Mouse (Mus musculus): ENCODE data around the gene Npy4r. TPM values are rescaled to one million over a fixed set of nuclear protein-coding genes. Genes with fewer than 3 reads are reported as not detected.

Npy4r gene
- polyA plus RNA-seq, 1 experiment from 2014 or later: not detected

GRCm38 (mm10) chr14:34155752-34156151 lies 3.5 kb upstream of the Npy4r start:
- ATAC-seq (ENCODE audit: low read depth) (no peak), DNase-seq (no peak)
- H3K27me3 ChIP-seq: 0 out of 2 replicates have a peak, but pooled peaks cover 5% of the 10 kb centered on the region
- no peak overlapping the region for H3K4me2 ChIP-seq
- H3K9ac ChIP-seq: no peak overlapping the region
- H3K4me1 ChIP-seq (replicated peaks): no peaks in the 10 kb centered on the region
- H3K27ac ChIP-seq: no peak overlapping the region
- H3K9me3 ChIP-seq (replicated peaks): no peaks in the 10 kb centered on the region
- H3K4me3 ChIP-seq (replicated peaks): no peak overlapping the region
- H3K36me3 ChIP-seq: no peaks in the 10 kb centered on the region
- 67% methylated on average over 12 of the region's 12 CpGs for WGBS (ENCODE audit: insufficient replicate concordance)

DNA sequence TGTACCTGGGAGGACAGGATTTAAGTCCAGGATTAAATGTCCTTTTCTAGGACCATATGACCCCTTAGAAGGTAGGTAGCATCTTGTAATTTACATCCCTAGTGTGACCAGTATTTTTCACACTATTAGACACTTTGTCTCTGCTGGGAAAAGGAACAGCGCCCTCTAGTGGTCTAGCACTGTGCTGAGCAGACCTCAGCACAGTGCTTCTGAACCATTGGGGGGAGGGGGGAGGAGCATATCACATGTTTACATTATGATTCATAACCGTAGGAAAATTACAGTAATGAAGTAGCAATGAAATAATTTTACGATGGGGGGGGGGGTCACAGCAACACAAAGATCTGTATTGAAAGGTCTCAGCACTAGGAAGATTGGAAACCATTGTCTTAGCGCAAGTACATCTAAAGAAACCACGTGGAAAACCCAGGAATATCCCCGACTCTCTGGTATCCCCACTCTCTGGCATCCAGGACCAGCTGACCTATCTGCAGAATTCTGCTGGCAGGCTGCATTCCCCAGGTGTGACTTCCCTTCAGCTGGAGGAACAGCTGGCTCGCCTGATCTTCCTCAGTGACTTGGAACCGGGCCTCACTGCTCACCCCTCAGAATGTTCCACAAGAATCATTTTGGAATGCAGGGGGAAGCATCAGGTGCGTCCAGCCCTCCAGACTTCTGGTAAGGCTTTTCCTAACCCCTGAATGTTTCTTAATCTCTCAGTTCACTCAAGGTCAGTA lies 2.5 kb upstream of the Npy4r start:
- no peak for ATAC-seq (ENCODE audit: low read depth)
- no peaks in the 10 kb centered on the region for H3K36me3 ChIP-seq

GRCm38 (mm10) chr14:34142915-34143314 lies 9.4 kb downstream of the Npy4r start:
- Histone ChIP-seq H3K27ac (no peak overlapping the region), H3K27me3 (no peaks in the 10 kb centered on the region), H3K4me1 (replicated peaks) (no peaks in the 10 kb centered on the region), H3K4me2 (no peak overlapping the region), H3K36me3 (no peaks in the 10 kb centered on the region), H3K9ac (no peak overlapping the region), H3K4me3 (replicated peaks) (no peak overlapping the region), H3K9me3 (replicated peaks) (no peaks in the 10 kb centered on the region)
- WGBS (ENCODE audit: insufficient replicate concordance): 83% methylated on average over 10 of the region's 10 CpGs
- no peak for DNase-seq
- no peak for ATAC-seq (ENCODE audit: low read depth)

More for the DNA sequence above, 2.5 kb upstream of the Npy4r start:
- H3K9me3 ChIP-seq (replicated peaks): no peaks in the 10 kb centered on the region
- H3K27me3 ChIP-seq: peaks cover 8% of the 10 kb centered on the region; the same call in 1 of the 2 replicates
- no peak overlapping the region for H3K9ac ChIP-seq
- H3K4me3 ChIP-seq (replicated peaks): no peak overlapping the region
- H3K27ac ChIP-seq: no peak overlapping the region
- DNase-seq: no peak
- H3K4me2 ChIP-seq: no peak overlapping the region
- WGBS (ENCODE audit: insufficient replicate concordance): 44% methylated on average over 9 of the region's 9 CpGs
- H3K4me1 ChIP-seq (replicated peaks): no peaks in the 10 kb centered on the region

DNA sequence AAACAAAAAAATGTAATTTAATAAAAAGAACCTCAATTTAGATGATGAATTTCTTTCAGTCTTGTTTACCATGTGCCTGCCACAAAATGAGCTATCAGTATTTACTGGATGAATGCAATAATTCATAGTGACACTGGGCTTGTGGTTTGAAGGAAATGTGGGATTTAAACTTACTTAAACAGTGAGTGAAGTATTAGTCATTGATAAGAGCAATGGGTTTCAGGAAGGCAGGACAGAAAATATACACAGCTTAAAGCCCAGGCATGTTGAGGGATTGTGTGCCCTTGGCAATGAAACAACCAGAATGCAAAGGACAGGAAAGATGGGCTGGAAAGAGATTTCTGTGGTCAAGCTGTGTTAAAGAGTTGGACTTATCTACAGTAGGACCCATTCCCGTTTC lies 10.0 kb downstream of the Npy4r start:
- DNase-seq (no peak), ATAC-seq (ENCODE audit: low read depth) (no peak)
- Histone ChIP-seq H3K9me3 (replicated peaks) (no peaks in the 10 kb centered on the region), H3K36me3 (no peaks in the 10 kb centered on the region), H3K9ac (no peak overlapping the region), H3K4me3 (replicated peaks) (no peak overlapping the region), H3K27ac (no peak overlapping the region), H3K4me2 (no peak overlapping the region), H3K4me1 (replicated peaks) (no peaks in the 10 kb centered on the region), H3K27me3 (no peaks in the 10 kb centered on the region)
- 37% methylated on average over 1 of the region's 1 CpGs for WGBS (ENCODE audit: insufficient replicate concordance)

GRCm38 (mm10) chr14:34139671-34140664 lies 12.3 kb downstream of the Npy4r start:
- no peaks in the 10 kb centered on the region for H3K27me3 ChIP-seq
- ATAC-seq (ENCODE audit: low read depth) (no peak), DNase-seq (no peak)
- no peak overlapping the region for H3K4me3 ChIP-seq (replicated peaks)
- H3K4me2 ChIP-seq: no peak overlapping the region
- no peaks in the 10 kb centered on the region for H3K9me3 ChIP-seq (replicated peaks)
- H3K9ac ChIP-seq: no peak overlapping the region
- no peaks in the 10 kb centered on the region for H3K4me1 ChIP-seq (replicated peaks)
- no peak overlapping the region for H3K27ac ChIP-seq
- WGBS (ENCODE audit: insufficient replicate concordance): 78% methylated on average over 15 of the region's 15 CpGs
- H3K36me3 ChIP-seq: no peaks in the 10 kb centered on the region

- DNase-seq: no peak
- Histone ChIP-seq H3K36me3 (no peaks in the 10 kb centered on the region), H3K4me3 (replicated peaks) (no peak overlapping the region), H3K4me1 (replicated peaks) (no peaks in the 10 kb centered on the region), H3K9ac (no peak overlapping the region), H3K27me3 (no peaks in the 10 kb centered on the region), H3K4me2 (no peak overlapping the region), H3K9me3 (replicated peaks) (no peaks in the 10 kb centered on the region), H3K27ac (no peak overlapping the region)
- no peak for ATAC-seq (ENCODE audit: low read depth)
Observed at GRCm38 (mm10) chr14:34135391-34135790, 16.9 kb downstream of the Npy4r start.

DNA sequence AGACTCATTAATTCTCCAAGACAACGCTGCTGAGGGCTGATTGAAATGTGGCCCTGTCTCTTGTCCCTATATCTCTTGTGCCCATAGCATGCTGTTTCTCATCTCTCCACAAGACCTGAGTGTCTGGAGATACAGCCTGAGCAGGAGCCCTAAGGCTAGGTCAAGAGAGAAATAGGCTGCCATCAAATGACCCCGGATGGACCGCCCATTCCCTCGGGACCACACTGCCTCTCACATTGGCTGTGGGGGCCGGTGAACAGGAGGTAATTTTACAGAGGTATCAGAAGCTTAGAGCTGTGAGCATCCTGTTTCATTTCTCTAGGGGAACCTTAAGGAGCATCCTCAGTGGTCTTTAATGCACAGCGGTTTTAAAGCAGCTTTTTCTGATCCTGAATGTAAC lies 21.1 kb downstream of the Npy4r start:
- no peaks in the 10 kb centered on the region for H3K27me3 ChIP-seq
- no peak overlapping the region for H3K9ac ChIP-seq
- DNase-seq (no peak), ATAC-seq (ENCODE audit: low read depth) (no peak)
- no peaks in the 10 kb centered on the region for H3K4me1 ChIP-seq (replicated peaks)
- no peak overlapping the region for H3K4me2 ChIP-seq
- no peaks in the 10 kb centered on the region for H3K9me3 ChIP-seq (replicated peaks)
- H3K4me3 ChIP-seq (replicated peaks): no peak overlapping the region
- WGBS (ENCODE audit: insufficient replicate concordance): 72% methylated on average over 6 of the region's 6 CpGs
- no peak overlapping the region for H3K27ac ChIP-seq
- H3K36me3 ChIP-seq: no peaks in the 10 kb centered on the region

- Histone ChIP-seq H3K4me1 (replicated peaks) (no peaks in the 10 kb centered on the region), H3K27me3 (no peaks in the 10 kb centered on the region), H3K9ac (no peak overlapping the region), H3K36me3 (no peaks in the 10 kb centered on the region), H3K9me3 (replicated peaks) (no peaks in the 10 kb centered on the region), H3K4me2 (no peak overlapping the region), H3K27ac (no peak overlapping the region), H3K4me3 (replicated peaks) (no peak overlapping the region)
- no peak for ATAC-seq (ENCODE audit: low read depth)
- 79% methylated on average over 4 of the region's 4 CpGs for WGBS (ENCODE audit: insufficient replicate concordance)
- no peak for DNase-seq
Observed at GRCm38 (mm10) chr14:34121691-34122090, 30.6 kb downstream of the Npy4r start.

- Histone ChIP-seq H3K4me1 (replicated peaks) (no peaks in the 10 kb centered on the region), H3K36me3 (no peaks in the 10 kb centered on the region), H3K4me2 (no peak overlapping the region), H3K4me3 (replicated peaks) (no peak overlapping the region), H3K27me3 (no peaks in the 10 kb centered on the region), H3K9ac (no peak overlapping the region), H3K27ac (no peak overlapping the region), H3K9me3 (replicated peaks) (no peaks in the 10 kb centered on the region)
- 67% methylated on average over 3 of the region's 3 CpGs for WGBS (ENCODE audit: insufficient replicate concordance)
- ATAC-seq (ENCODE audit: low read depth): no peak
- DNase-seq: no peak
Observed at GRCm38 (mm10) chr14:34120923-34121351, 31.4 kb downstream of the Npy4r start.

DNA sequence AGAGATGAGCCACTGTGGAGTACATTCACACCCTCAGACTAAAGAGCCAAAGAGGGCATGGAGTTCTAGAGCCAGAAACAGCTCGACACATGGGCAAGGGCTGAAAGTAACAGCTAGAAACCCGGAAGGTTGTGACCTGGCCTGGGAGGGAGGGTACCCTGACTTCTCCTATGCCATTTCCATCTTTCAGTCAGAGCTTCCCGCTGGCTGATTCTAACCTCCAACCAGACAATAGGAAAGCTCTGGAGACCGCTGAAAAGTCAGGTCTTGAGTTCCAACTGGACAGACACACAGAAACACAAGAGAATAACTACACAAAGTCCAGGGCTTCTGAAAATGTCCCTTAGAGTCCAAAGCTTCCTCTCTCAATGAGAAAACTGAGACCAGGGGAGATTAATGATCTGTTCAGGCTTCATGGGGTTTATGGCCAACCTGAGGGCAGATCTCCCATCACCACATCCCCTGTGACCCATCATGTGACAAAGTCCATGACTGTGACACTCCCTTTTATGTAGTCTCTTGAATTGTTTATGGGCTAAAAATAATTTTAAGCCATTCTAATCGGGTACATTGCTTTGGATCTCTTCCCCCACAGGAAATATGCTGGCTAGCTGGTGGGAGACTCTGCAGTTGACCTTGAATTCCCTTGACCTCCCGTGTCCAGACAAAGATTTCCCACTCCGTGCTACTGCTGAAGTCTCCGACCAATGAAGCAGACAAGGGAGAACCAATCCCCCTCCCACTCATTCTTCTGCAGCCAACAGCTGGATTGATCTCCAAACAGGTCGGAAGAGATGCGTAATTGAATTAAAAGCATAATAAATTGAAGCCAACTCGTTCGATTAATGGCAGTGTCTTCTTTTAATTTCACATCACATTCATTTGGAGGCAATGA lies 32.0 kb downstream of the Npy4r start:
- no peaks in the 10 kb centered on the region for H3K4me1 ChIP-seq (replicated peaks)
- WGBS (ENCODE audit: insufficient replicate concordance): 54% methylated on average over 12 of the region's 12 CpGs
- no peak for ATAC-seq (ENCODE audit: low read depth)

More for the DNA sequence above, 32.0 kb downstream of the Npy4r start:
- H3K4me3 ChIP-seq (replicated peaks): no peak overlapping the region
- no peak for DNase-seq
- H3K36me3 ChIP-seq: no peaks in the 10 kb centered on the region
- no peaks in the 10 kb centered on the region for H3K27me3 ChIP-seq
- H3K9me3 ChIP-seq (replicated peaks): no peaks in the 10 kb centered on the region
- H3K9ac ChIP-seq: no peak overlapping the region
- H3K4me2 ChIP-seq: no peak overlapping the region
- no peak overlapping the region for H3K27ac ChIP-seq
